ENCODE assay signal across 11 mouse cellular contexts in the genomic region with DNA sequence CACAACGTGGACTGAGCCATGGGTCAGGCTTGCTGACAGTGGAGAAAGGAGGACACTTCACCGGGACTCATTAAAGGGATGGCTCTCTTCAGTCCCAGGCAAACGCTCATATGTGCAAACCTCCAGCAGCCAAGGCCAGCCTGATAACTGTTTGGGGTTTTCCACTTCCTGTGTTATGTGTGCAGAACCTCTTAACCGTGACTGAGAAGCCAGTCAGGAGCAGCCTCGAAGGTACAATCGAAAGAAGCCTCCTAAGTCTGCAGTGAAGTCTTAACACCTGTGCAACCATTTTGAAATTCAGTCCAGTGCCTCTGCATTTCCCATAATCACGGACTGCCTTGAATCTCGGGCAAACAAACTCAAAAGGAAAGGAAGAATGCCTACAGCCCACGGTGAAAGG. TPM values are rescaled to one million over a fixed set of nuclear protein-coding genes. Genes with fewer than 3 reads are reported as not detected.
A peak's percentile ranks its signal among the peaks of the same experiment; 100 is the strongest.
DNase-seq lines count a peak whose midpoint lies in the region; ATAC-seq lines count a peak whose summit lies in the region.
"Had no signal": no experiment of that assay in that cellular context is flagged by ENCODE, and none has a peak within 500 bp of the region (broad histone marks: within the 10 kb centered on the region; RNA-seq: fewer than 3 reads in every experiment).

No protein-coding gene starts in this region.

- no peak overlapping the region for H3K9ac ChIP-seq in forebrain, embryonic 11.5 days (ENCODE audit: low read length)
- no peak overlapping the region for H3K9ac ChIP-seq in neural tube, embryonic 12.5 days
- H3K9ac ChIP-seq: limb, embryonic 12.5 days; stomach, embryonic 15.5 days had no signal

- H3K9me3 ChIP-seq in forebrain, embryonic 10.5 days: no peaks in the 10 kb centered on the region
- no peaks in the 10 kb centered on the region for H3K9me3 ChIP-seq in forebrain, embryonic 11.5 days (ENCODE audit: control insufficient read depth, low read length)
- no peaks in the 10 kb centered on the region for H3K9me3 ChIP-seq in neural tube, embryonic 12.5 days
- H3K9me3 ChIP-seq: limb, embryonic 12.5 days; stomach, embryonic 15.5 days had no signal

- no peak overlapping the region for H3K4me2 ChIP-seq in forebrain, embryonic 11.5 days (ENCODE audit: low read depth, low read length, severe bottlenecking)
- peak overlapping the region; percentile 98 for H3K4me2 ChIP-seq in neural tube, embryonic 12.5 days (replicated peaks)
- H3K4me2 ChIP-seq: limb, embryonic 12.5 days had no signal

- 37% methylated on average over 9 of the region's 9 CpGs for WGBS in forebrain, embryonic 10.5 days
- WGBS in forebrain, embryonic 11.5 days: 34% methylated on average over 9 of the region's 9 CpGs
- 30% methylated on average over 9 of the region's 9 CpGs for WGBS in neural tube, embryonic 12.5 days

- H3K4me3 ChIP-seq in forebrain, embryonic 10.5 days: peak overlapping the region; percentile 2; the same call in 1 of the 2 replicates
- no peak overlapping the region for H3K4me3 ChIP-seq in forebrain, embryonic 11.5 days (ENCODE audit: low read depth, low read length)
- H3K4me3 ChIP-seq in neural tube, embryonic 12.5 days: no peak overlapping the region
- H3K4me3 ChIP-seq: limb, embryonic 12.5 days had no signal

- H3K36me3 ChIP-seq in forebrain, embryonic 10.5 days (replicated peaks): no peaks in the 10 kb centered on the region
- H3K36me3 ChIP-seq in forebrain, embryonic 11.5 days (ENCODE audit: control insufficient read depth, insufficient read depth, low read length): no peaks in the 10 kb centered on the region
- no peaks in the 10 kb centered on the region for H3K36me3 ChIP-seq in neural tube, embryonic 12.5 days
- H3K36me3 ChIP-seq: G1E; limb, embryonic 12.5 days; stomach, embryonic 15.5 days had no signal

- intact Hi-C loops in left cerebral cortex, postnatal 14 days (cut with DNase I): loop anchor here (2.0 to 5.0 kb wide), 5 partner anchors 39 to 114 kb away; a partner anchor contains a TSS

- H3K4me1 ChIP-seq in forebrain, embryonic 10.5 days: peaks cover 66% of the 10 kb centered on the region
- peaks cover 14% of the 10 kb centered on the region for H3K4me1 ChIP-seq in forebrain, embryonic 11.5 days (replicated peaks; ENCODE audit: control insufficient read depth, insufficient read depth, low read length)
- H3K4me1 ChIP-seq in neural tube, embryonic 12.5 days: peaks cover 22% of the 10 kb centered on the region

- DNase-seq in forebrain, embryonic 10.5 days (ENCODE audit: extremely low spot score, low spot score): no peak
- no peak for DNase-seq in forebrain, embryonic 11.5 days (ENCODE audit: low spot score)
- DNase-seq in neural tube, embryonic 10.5 days (ENCODE audit: extremely low spot score, low spot score): no peak
- DNase-seq in thymus, postnatal 14 days: peak; percentile 50
- no peak for DNase-seq in testis, postnatal 10 days (ENCODE audit: low spot score)
- DNase-seq in left cerebral cortex, postnatal 14 days (ENCODE audit: low spot score in 2 of 2): no peak

- peaks cover 88% of the 10 kb centered on the region for H3K27me3 ChIP-seq in forebrain, embryonic 10.5 days (ENCODE audit: poor library complexity, severe bottlenecking)
- H3K27me3 ChIP-seq in forebrain, embryonic 11.5 days (ENCODE audit: control insufficient read depth, insufficient read depth, low read length): peaks cover 30% of the 10 kb centered on the region
- H3K27me3 ChIP-seq in neural tube, embryonic 12.5 days (replicated peaks): peaks cover 35% of the 10 kb centered on the region

- H3K27ac ChIP-seq in forebrain, embryonic 10.5 days: no peak overlapping the region
- H3K27ac ChIP-seq in forebrain, embryonic 11.5 days (ENCODE audit: low read depth, low read length): no peak overlapping the region
- no peak overlapping the region for H3K27ac ChIP-seq in neural tube, embryonic 12.5 days
- H3K27ac ChIP-seq: limb, embryonic 12.5 days; stomach, embryonic 15.5 days had no signal

- no peak for ATAC-seq in forebrain, embryonic 11.5 days (replicated peaks; ENCODE audit: low FRiP score)
- no peak for ATAC-seq in neural tube, embryonic 12.5 days (ENCODE audit: low FRiP score, low read depth)
- ATAC-seq in inflammation-experienced regulatory T-cells, adult 6 months: peak; percentile 39

RNA-seq across cellular contexts. Expression of a gene that starts 3.1 kb away (rescaled TPM):
- polyA plus RNA-seq in forebrain, embryonic 10.5 days (2016; fragmentation: Nextera tagmentation; extraction: Ambion mirVana): 0.18 and 0.22 TPM in 2 replicates
- 0.39 and 0.45 TPM in 2 replicates for polyA plus RNA-seq in forebrain, embryonic 11.5 days (2014; fragmentation: Nextera tagmentation; extraction: Ambion mirVana)
- 1.5 TPM in 2 replicates for polyA plus RNA-seq in neural tube, embryonic 12.5 days (2016; fragmentation: Nextera tagmentation; extraction: Ambion mirVana)
- 1 to 10 TPM; 3.6 to 4.8 (median 4.6) TPM for polyA plus RNA-seq in inflammation-experienced regulatory T-cells, adult 6 months (2017; shearing (Covaris generic))
- total RNA-seq in left cerebral cortex, postnatal 14 days (2021): 10 to 100 TPM; 59.1 to 69.9 TPM
